Mouse (Mus musculus): ENCODE data around the gene Mmp14. TPM values are rescaled to one million over a fixed set of nuclear protein-coding genes. Genes with fewer than 3 reads are reported as not detected.

The Mmp14 gene
- polyA plus RNA-seq, 1 experiment, result 779 TPM

DNA sequence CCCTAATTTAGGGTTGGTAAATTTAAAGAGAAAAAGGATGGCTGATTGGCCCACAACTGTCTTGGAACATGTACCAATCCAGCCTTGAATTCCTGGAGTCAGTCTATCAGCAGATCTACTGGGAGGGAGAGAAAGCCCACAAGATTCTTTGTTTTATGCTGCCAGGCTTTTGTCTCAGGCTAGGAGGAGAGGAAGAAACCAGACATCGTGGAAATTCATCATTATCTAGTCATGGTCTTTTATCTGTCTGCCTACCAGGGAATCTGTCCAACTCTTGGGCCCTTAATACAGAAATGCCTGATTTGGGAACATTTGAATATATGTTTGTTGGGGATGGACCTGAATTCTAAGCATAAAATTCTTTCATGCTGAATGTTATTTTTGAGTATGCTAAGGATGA is 5.9 kb upstream of the Mmp14 start:
- Histone ChIP-seq H3K27ac (ENCODE audit: insufficient read depth, low read length) (peak overlapping the region; percentile 94), H3K4me3 (ENCODE audit: insufficient read depth, low read length) (no peak overlapping the region), H3K4me1 (ENCODE audit: control insufficient read depth, insufficient read depth, low read length) (peaks cover 16% of the 10 kb centered on the region)
- TF ChIP-seq CTCF (IDR thresholded peaks at IDR 0.05; ENCODE audit: borderline replicate concordance, insufficient read depth, low read length) (no peak), POLR2A (IDR thresholded peaks at IDR 0.05; ENCODE audit: low read depth, low read length) (no peak; the same call in 1 of the 2 replicates)

DNA sequence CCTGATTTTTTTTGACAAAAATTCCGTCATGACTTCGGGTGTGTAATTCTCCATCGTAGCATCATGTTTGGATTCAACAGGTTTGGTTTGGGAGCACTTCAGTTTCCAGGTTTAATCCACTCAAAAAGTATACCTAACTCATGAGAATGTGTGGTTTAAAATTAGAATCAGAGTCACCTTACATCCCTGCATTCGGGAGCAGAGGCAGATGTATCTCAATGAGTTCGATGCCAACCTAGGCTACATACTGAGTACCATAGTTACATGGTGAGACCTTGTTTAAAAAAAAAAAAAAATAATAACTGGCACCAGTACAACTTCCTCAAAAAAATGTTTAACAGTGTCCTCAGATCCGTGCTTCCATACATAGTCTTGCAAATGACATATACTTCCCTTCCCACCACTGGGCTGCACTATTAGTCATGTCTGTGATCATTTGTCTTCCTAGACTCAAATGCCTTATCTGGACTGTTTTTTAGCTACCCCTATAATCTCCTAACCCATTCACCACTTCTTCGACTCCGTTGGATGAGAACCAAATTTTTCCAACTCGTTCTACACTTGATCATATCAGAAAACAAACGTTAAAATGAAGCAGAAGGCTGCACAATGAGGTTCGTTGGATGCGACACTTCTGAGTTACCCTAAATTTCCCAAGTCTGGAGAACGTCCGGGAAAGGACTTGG is 5.3 kb upstream of the Mmp14 start:
- peak overlapping the region; percentile 87 for H3K4me3 ChIP-seq (ENCODE audit: insufficient read depth, low read length)
- H3K27ac ChIP-seq (ENCODE audit: insufficient read depth, low read length), result peak overlapping the region; percentile 94
- H3K4me1 ChIP-seq (ENCODE audit: control insufficient read depth, insufficient read depth, low read length), result peaks cover 16% of the 10 kb centered on the region
- no peak for TF ChIP-seq CTCF (IDR thresholded peaks at IDR 0.05; ENCODE audit: borderline replicate concordance, insufficient read depth, low read length)
- no peak; the same call in 1 of the 2 replicates for TF ChIP-seq POLR2A (IDR thresholded peaks at IDR 0.05; ENCODE audit: low read depth, low read length)

DNA sequence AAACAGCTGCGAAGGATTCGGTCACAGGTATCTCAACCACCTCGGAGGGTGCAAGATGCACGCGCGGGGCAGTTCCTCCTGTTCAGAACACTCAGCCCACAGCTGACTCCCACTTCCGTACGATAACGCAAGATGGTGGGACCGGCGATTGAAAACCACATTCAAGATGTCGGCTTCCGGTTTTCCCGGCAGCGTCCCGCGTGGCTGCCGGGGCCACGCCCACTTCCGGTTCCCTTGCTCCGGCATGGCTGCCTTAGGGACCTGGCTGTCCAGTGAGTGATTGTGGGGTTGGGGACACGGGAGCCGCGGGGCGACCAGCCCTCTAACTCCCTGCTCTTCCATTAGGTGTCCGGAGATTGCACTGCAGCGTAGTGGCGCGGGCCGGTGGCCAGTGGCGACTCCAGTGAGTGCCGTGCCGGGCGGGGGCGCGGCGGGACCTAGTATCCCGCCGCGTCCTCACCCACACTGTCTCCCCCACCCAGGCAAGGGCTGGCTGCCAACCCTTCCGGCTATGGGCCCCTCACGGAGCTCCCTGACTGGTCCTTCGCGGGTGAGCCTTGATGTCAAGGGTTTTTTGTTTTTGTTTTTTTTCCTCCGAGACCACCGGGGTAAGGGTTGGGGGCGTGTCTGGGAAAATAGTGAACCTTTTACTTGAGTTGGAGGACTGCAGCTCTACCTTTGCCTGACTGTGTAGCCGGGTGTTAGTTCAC is 4.6 kb upstream of the Mmp14 start, which contains the start of gene Mrpl52:
TSS of gene Mrpl52 (plus strand) at position 221 of the 710 bp plus-strand sequence.
- peak within 1 kb of the TSS; percentile 94 for H3K27ac ChIP-seq (ENCODE audit: insufficient read depth, low read length)
- H3K4me1 ChIP-seq (ENCODE audit: control insufficient read depth, insufficient read depth, low read length), result peaks cover 16% of the 10 kb centered on the region
- peak within 1 kb of the TSS; percentile 87 for H3K4me3 ChIP-seq (ENCODE audit: insufficient read depth, low read length)
- TF ChIP-seq POLR2A (IDR thresholded peaks at IDR 0.05; ENCODE audit: low read depth, low read length) (peak; percentile 85), CTCF (IDR thresholded peaks at IDR 0.05; ENCODE audit: borderline replicate concordance, insufficient read depth, low read length) (no peak)

DNA sequence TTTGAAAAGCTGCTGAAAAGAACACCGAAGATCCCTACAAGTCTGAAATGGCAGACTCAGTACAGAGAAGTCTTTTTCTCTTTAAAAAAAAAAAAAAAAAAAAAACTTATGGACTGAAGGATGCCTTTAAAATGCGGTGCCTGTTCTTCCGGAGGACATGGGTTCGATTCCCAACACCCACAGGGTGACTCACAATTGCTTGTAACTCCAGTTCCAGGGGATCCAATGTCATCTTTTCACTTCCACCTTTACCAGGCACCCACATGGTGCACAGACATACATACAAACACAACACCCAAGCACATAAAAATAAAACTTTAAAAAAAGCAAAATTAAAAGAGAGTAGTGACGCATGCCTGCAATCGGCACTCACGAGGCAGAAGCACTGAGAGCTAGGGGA is 3.7 kb upstream of the Mmp14 start:
- Histone ChIP-seq H3K4me1 (ENCODE audit: control insufficient read depth, insufficient read depth, low read length) (peaks cover 16% of the 10 kb centered on the region), H3K4me3 (ENCODE audit: insufficient read depth, low read length) (peak overlapping the region; percentile 87; the same call in 1 of the 2 replicates), H3K27ac (ENCODE audit: insufficient read depth, low read length) (peak overlapping the region; percentile 76; the same call in 1 of the 2 replicates)
- TF ChIP-seq POLR2A (IDR thresholded peaks at IDR 0.05; ENCODE audit: low read depth, low read length) (no peak), CTCF (IDR thresholded peaks at IDR 0.05; ENCODE audit: borderline replicate concordance, insufficient read depth, low read length) (no peak)

DNA sequence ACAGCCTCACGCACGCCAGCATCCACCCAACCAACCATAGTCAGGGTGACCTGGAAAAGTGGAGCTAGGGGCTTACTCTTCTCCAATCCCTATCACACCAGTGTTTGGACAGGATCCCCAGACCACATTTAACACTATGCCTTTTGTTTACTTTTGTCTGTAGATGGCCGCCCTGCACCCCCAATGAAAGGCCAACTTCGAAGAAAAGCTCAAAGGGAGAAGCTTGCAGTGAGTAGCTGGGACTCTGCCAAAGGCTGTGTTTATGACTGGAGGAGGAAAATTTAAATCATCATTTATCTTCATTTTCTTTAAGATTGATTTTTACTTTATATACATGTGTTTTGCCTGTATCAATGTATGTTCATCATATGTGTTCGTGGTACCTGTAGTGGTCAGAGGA is 3.0 kb upstream of the Mmp14 start:
- Histone ChIP-seq H3K4me1 (ENCODE audit: control insufficient read depth, insufficient read depth, low read length) (peaks cover 16% of the 10 kb centered on the region), H3K27ac (ENCODE audit: insufficient read depth, low read length) (no peak overlapping the region), H3K4me3 (ENCODE audit: insufficient read depth, low read length) (no peak overlapping the region)
- TF ChIP-seq CTCF (IDR thresholded peaks at IDR 0.05; ENCODE audit: borderline replicate concordance, insufficient read depth, low read length), result no peak
- TF ChIP-seq POLR2A (IDR thresholded peaks at IDR 0.05; ENCODE audit: low read depth, low read length), result no peak; the same call in 1 of the 2 replicates

DNA sequence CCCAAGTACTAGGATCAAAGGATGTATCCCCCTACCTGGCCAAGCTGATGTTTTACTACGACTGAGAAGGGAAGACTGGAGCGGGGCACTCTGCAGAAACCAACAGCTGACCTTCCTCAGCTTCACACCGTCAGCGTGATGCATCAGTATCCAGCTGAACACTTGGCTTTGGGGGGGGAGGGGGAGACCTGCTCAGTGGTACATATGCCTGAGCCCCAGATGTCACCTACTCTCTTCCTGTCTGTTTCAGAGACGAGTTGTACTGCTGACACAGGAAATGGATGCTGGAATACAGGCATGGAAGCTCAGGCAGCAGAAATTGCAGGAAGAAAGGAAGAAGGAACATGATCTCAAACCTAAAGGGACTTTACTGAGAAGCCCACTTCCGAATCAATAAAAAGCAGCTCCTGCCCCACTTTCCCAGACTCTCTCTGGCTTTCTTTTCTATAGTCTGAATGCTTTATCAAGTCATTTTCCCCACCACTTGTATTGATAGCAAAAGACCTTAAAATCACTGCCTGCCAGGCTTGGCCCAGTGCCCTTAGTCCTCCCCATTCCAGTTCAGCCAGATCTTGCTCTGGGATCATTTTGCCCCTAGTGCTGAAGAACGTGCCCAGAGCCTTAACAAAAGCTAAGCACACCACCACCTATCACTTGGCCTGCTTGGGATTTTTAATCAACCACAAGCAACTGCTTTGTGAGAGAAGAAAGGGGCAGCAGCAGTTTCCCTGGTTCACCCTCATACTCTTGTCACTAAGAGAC is 1.9 kb upstream of the Mmp14 start:
- Histone ChIP-seq H3K27ac (ENCODE audit: insufficient read depth, low read length) (peak overlapping the region; percentile 89), H3K4me1 (ENCODE audit: control insufficient read depth, insufficient read depth, low read length) (peaks cover 23% of the 10 kb centered on the region), H3K4me3 (ENCODE audit: insufficient read depth, low read length) (no peak overlapping the region)
- TF ChIP-seq CTCF (IDR thresholded peaks at IDR 0.05; ENCODE audit: borderline replicate concordance, insufficient read depth, low read length), result no peak
- no peak for TF ChIP-seq POLR2A (IDR thresholded peaks at IDR 0.05; ENCODE audit: low read depth, low read length)

DNA sequence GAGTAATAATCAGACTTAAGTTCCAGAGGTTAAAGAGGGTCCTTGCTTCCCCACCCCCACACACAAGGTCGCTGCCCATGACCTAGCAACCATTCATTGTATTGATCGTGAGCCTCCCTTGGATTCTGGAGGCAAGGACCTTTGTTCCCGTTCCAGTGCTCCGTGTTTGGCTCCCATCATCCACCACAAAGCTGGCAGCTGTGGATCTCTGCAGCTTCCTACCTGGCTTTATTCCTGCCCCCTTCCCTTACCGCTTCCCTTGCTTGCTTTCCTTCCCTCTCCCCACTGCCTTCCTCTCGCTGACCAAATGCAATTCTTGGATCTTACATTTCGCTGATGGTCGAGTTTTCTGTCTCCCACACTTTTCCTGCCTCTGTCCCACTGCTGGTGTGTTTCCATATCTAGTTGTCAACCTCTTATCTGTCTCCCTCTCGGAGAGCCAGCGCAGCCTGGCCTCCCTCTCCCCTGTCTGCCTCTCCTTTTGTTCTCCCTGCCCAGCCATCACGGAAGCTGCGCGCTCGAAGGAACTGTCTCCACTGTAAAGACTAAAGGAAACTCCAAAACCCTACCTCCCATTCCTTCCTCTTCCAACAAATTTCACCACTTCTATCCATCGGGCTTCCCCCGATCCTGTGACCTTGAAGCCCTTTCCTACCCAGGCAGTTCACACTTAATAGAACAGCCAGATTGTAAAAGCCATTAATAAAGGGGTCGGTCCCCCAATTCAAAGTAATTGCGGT is 836 bp upstream of the Mmp14 start:
- Histone ChIP-seq H3K27ac (ENCODE audit: insufficient read depth, low read length) (peak overlapping the region; percentile 89), H3K4me1 (ENCODE audit: control insufficient read depth, insufficient read depth, low read length) (peaks cover 29% of the 10 kb centered on the region), H3K4me3 (ENCODE audit: insufficient read depth, low read length) (peak overlapping the region; percentile 68)
- TF ChIP-seq CTCF (IDR thresholded peaks at IDR 0.05; ENCODE audit: borderline replicate concordance, insufficient read depth, low read length), result no peak
- TF ChIP-seq POLR2A (IDR thresholded peaks at IDR 0.05; ENCODE audit: low read depth, low read length), result peak; percentile 41; the same call in 1 of the 2 replicates

DNA sequence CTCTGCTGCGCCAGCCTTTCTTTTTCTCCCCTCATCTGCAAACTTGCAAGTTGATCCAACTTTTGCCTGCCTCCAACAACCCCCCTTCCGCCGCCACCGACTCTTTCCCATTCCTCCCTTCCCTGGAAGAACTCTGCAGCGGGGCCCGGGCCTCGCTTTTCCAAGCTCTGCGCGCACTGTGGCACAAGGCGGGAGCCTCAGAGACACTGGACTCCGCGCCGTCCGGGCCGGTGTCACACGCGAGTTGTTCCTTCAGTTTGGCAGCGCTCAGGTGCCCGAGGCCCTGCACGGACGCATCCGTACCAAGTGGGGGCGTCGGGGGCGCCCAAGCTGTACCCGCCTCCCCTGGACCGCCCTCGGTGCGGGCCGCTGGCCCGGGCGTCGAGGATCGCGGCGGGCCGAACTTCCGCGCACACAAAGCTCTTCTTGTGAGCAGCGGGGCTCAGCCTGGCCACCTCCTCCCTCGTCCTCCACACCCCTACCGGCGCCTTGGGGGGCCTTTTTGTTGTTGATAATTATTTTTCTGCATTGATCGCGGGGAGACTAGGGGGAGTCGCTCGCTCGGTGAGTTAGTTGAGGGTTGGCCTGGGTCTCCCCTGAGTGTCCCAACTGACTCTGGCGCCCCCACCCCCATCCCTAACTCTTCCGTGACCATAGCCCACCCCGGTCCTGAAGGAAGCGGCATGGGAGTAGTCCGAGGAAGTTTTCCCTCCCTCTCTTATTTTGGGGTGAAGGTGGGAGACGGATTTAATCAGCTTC is 845 bp downstream of the Mmp14 start:
- Histone ChIP-seq H3K27ac (ENCODE audit: insufficient read depth, low read length) (peak overlapping the region; percentile 97), H3K4me1 (ENCODE audit: control insufficient read depth, insufficient read depth, low read length) (peaks cover 33% of the 10 kb centered on the region), H3K4me3 (ENCODE audit: insufficient read depth, low read length) (peak overlapping the region; percentile 68)
- TF ChIP-seq CTCF (IDR thresholded peaks at IDR 0.05; ENCODE audit: borderline replicate concordance, insufficient read depth, low read length) (no peak), POLR2A (IDR thresholded peaks at IDR 0.05; ENCODE audit: low read depth, low read length) (peak; percentile 31; the same call in 1 of the 2 replicates)
